Mouse (Mus musculus) thymus, adult 2 months (tissue): Measurements from ENCODE around the gene Vps37c. TPM values are rescaled to one million over a fixed set of nuclear protein-coding genes. Genes with fewer than 3 reads are reported as not detected.

Experiments
- DNase-seq: peaks from one replicate; pipeline ENCODE4 v3.0.0; 2021
- H3K27ac ChIP-seq: fragments of 200-500 bp; 2 replicates; pipeline ENCODE4 v1.5.1; 2012; ENCODE audit warnings: low read length, control low read depth; ENCODE audit not compliant: control insufficient read depth, insufficient read depth
- H3K27me3 ChIP-seq: fragments of 200-500 bp; 2 replicates; pipeline ENCODE4 v1.6.1; 2012; ENCODE audit warnings: mild to moderate bottlenecking, low read length, moderate library complexity, mixed read lengths; ENCODE audit not compliant: control insufficient read depth, insufficient read depth
- H3K36me3 ChIP-seq: fragments of 200-500 bp; 2 replicates; pipeline ENCODE4 v1.6.1; 2012; ENCODE audit warnings: mild to moderate bottlenecking, low read length, moderate library complexity; ENCODE audit not compliant: control insufficient read depth, insufficient read depth
- H3K4me1 ChIP-seq: fragments of 200-500 bp; replicated peaks from 2 replicates; pipeline ENCODE4 v1.6.1; 2012; ENCODE audit warnings: low read length; ENCODE audit not compliant: control insufficient read depth, insufficient read depth
- H3K4me3 ChIP-seq: fragments of 200-500 bp; 2 replicates; pipeline ENCODE4 v1.5.1; 2012; ENCODE audit warnings: mild to moderate bottlenecking, low read length, control low read depth, moderate library complexity; ENCODE audit not compliant: control insufficient read depth, insufficient read depth
- CTCF ChIP-seq: fragments of 200-500 bp; IDR thresholded peaks from 2 replicates; pipeline ENCODE4 v1.5.1; 2012; ENCODE audit warnings: mild to moderate bottlenecking, control low read depth, low read length, moderate library complexity, borderline replicate concordance; ENCODE audit not compliant: control insufficient read depth, poor library complexity, insufficient read depth; ENCODE audit errors: extremely low read depth
- POLR2A ChIP-seq: fragments of 200-500 bp; IDR thresholded peaks from 2 replicates; pipeline ENCODE4 v1.6.1; 2012; ENCODE audit warnings: mild to moderate bottlenecking, low read length, control low read depth, moderate library complexity; ENCODE audit not compliant: control insufficient read depth, poor library complexity, insufficient read depth; ENCODE audit errors: extremely low read depth
- WGBS: fragments of 180-500 bp; shearing (Covaris S2); methylation state at CpG from one replicate; pipeline ENCODE4 v1.1.7; 2018; 5-methylcytosine and 5-hydroxymethylcytosine counted together
- polyA plus RNA-seq: library from polyadenylated mRNA; depleted of rRNA; stranded (reverse); fragments of >200 nt; gene quantifications from 2 replicates; pipeline ENCODE4 v1.2.3, GENCODE M21; 2012

Gene Vps37c
- polyA plus RNA-seq, 1 experiment: 38.2 TPM

DNA sequence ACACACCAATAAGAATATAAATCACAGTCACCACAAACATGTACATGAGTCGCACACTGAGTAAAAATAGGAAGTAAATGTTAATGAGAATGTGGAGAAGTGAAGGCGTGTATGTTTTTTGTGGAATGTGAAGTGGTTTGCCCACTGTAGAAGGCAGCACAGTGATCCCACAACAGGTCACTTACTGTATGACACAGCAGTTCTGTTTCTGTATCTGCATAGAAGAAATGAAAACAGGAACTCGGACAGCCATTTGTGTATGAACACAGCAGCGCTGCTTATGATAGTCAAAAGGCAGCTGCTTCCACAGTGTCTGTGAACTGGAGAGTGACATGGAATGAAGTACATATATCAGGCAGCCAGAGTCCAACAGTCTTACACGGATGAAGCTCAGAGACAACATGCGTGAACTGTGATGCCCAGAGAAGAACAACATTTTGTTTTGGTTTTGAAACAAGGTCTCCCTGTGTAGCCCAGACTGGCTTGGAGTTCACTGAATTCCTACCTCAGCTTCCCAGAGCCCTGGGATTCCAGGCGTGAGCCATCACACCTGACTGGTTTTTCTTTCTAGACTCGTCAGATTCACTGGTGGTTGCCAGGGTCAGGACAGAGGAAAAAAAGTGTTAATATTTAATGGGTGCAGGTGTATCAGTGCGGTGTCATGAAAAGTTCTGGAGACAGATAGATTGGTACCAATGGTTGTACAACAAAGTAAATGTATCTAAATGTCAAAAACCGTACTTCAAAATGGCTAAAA lies 5.6 kb downstream of the Vps37c start:
- 69% methylated on average over 10 of the region's 10 CpGs for WGBS
- H3K36me3 ChIP-seq: no peaks in the 10 kb centered on the region
- peaks cover 27% of the 10 kb centered on the region for H3K4me1 ChIP-seq
- no peak for DNase-seq
- peak overlapping the region; percentile 27; the same call in 1 of the 2 replicates for H3K27ac ChIP-seq
- TF ChIP-seq POLR2A: no peak
- TF ChIP-seq CTCF: no peak
- no peaks in the 10 kb centered on the region for H3K27me3 ChIP-seq
- H3K4me3 ChIP-seq: no peak overlapping the region

DNA sequence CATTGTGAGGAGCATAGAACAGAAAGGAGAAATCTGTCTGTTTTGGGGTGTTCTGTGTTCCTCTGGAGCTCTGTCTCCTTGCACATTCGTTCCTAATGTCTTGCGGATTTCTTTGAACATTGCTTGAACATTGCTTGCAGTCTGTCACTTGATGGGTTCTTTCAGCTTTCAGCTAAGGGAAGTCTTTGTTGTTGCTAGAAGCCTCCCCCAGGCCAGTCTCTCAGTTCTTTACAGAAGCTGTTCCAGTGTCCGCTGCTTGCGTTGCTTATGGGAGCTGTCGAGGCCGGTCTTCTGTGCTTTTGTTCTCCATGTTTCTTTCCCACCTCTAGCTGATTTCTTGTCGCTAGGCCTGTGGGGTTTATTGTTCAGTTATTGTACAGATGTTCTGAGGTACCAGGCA lies 7.3 kb downstream of the Vps37c start:
- TF ChIP-seq CTCF (no peak), POLR2A (no peak)
- Histone ChIP-seq H3K4me3 (no peak overlapping the region), H3K4me1 (peaks cover 29% of the 10 kb centered on the region), H3K27me3 (no peaks in the 10 kb centered on the region), H3K36me3 (no peaks in the 10 kb centered on the region), H3K27ac (no peak overlapping the region)
- DNase-seq: no peak
- WGBS: 63% methylated on average over 7 of the region's 7 CpGs

DNA sequence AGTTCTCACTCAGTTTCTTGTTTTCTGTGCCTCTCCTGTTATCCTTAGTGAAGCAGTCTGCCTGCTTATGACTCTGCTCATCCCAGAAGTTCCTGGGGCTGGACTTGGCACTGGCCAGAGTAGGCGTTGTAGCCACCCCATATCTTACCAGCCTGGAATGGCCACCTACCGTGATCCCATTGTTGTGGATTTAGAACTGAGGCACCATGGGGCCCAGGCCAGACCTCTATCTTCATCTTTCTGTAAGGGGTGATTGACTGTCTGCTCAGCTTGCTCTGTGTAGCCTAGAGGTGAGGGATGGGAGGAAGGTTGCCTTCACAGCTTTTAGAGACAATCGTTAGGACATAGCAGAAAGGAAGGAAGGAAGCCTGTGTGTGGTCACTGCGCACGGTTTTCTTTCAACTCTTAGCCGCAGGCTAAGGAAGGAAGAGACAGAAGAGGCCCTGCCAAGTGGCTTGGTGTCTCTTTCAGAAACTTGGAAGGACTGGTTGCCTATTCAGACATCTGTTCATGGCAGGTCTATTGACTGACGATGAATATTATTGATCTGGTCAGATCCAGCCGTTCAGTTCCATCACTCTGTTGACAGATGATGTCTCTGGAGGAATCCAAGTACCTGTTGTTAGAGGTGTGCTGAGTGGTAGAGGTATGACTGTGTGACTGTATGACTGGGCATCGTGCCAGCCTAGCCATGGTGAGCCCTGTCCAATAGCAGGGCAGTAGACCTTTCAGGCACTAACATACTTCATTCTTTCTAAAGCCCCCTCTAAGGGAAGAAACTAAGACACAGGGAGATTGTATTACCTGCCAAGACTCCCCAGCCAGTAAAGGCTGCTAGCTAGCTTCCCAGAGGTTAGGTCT lies 9.8 kb downstream of the Vps37c start:
- H3K4me3 ChIP-seq: no peak overlapping the region
- 25% methylated on average over 9 of the region's 9 CpGs for WGBS
- H3K36me3 ChIP-seq: no peaks in the 10 kb centered on the region
- DNase-seq: no peak
- no peak overlapping the region for H3K27ac ChIP-seq
- H3K27me3 ChIP-seq: no peaks in the 10 kb centered on the region
- peaks cover 37% of the 10 kb centered on the region for H3K4me1 ChIP-seq
- TF ChIP-seq CTCF (no peak), POLR2A (no peak)

DNA sequence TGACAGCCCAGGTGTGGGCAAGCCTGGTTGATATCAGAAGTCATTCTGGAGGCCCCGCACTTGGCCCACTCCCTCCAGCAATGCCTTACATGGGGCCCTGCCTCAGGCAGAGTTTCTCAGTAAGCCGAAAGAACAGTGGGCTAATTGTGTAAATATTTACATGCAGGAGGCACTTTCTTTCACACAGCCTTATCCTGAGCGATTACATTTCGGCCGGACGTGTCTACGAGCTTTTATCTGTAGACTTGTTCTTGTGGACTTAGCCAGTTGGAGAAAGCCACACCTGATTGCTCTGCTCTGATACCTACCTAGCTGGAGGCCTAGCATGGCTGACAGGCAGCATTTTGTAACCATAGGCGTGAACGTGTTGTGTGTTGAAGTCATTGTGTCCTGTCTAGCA lies 11.3 kb downstream of the Vps37c start:
- no peak overlapping the region for H3K27ac ChIP-seq
- H3K4me3 ChIP-seq: no peak overlapping the region
- WGBS: 94% methylated on average over 9 of the region's 9 CpGs

DNA sequence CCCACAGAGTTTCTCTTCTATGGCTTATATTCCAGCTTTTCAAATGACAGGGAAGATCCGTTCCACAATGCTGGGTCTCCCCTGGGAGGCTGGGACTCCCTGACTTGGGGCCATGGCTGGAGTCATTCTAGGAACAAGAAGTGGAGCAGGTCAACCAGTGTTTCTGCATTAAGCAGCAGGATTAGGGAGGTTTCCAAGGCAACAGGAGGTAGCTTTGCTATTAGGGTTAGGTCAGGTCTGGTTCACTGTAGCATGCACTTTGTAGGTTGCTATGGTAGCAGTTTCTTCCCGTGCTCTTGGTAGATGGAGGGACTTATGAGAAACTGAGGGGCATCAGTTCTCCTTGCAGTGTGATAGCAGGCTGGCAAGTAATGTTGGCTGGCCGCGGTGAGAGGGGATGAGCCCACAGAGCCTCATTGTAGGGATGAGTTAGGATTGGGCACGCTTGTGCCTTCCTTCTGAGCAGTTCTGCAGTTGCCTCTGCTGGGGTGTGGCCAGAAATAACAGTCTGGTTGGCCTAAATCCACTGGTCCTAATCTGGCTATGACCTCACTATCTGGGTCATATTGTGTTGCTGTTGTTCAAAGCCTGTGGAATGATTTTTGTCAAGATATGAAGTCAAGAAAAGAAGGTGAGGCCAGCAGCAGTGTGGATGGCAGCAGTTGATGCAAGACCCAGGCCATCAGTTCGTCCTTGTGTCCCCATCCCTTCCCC lies 12.6 kb downstream of the Vps37c start:
- no peaks in the 10 kb centered on the region for H3K27me3 ChIP-seq
- 88% methylated on average over 6 of the region's 6 CpGs for WGBS
- no peak overlapping the region for H3K4me3 ChIP-seq
- TF ChIP-seq CTCF (no peak), POLR2A (no peak)
- peaks cover 35% of the 10 kb centered on the region for H3K4me1 ChIP-seq
- H3K36me3 ChIP-seq: no peaks in the 10 kb centered on the region
- no peak for DNase-seq
- no peak overlapping the region for H3K27ac ChIP-seq

More for the DNA sequence above, 11.3 kb downstream of the Vps37c start:
- no peaks in the 10 kb centered on the region for H3K36me3 ChIP-seq
- DNase-seq: no peak
- TF ChIP-seq CTCF (no peak), POLR2A (no peak)
- peaks cover 38% of the 10 kb centered on the region for H3K4me1 ChIP-seq
- no peaks in the 10 kb centered on the region for H3K27me3 ChIP-seq

DNA sequence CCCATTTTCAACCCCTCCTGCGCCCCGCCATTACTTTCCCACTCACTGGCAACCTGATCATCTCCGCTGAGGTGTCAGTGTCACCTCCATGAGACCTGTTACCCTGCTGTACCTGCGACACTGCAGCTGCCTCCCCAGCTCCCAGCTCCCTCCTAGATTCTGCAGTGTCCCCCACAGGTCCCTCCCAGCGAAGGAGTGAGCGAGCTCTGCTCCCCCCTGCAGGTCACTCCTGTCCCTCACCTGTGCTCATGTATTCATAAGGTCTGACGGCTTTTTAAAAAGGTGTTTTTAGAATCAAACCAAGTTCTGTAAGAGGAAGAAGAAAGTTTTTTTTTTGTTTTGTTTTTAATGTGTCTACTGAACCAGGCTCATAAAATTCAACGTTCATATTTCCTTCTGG lies 13.6 kb downstream of the Vps37c start:
- DNase-seq: no peak
- no peaks in the 10 kb centered on the region for H3K27me3 ChIP-seq
- WGBS: 82% methylated on average over 8 of the region's 8 CpGs
- TF ChIP-seq CTCF (no peak), POLR2A (no peak)
- H3K36me3 ChIP-seq: no peaks in the 10 kb centered on the region
- H3K4me3 ChIP-seq: no peak overlapping the region
- H3K4me1 ChIP-seq: peaks cover 35% of the 10 kb centered on the region
- H3K27ac ChIP-seq: no peak overlapping the region

DNA sequence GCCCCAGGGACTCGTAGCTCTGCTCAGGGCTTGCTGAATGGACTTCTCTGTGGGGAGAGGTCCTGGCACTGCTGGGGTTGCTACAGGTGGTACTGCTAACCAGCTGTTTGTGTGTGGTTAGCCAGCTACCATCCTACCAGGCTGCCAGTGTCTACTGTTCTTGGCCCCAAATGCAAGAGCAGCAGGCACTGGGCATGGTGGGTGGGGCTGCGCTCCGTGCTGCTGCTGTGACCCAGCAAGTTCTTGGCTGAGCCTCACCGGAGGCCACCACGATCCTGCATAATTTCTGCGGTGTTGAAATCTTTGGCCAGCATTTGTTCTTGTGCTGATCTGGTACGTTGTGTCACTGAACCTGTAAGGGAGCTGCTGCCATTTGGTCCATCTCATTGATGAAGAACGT lies 14.9 kb downstream of the Vps37c start:
- H3K27me3 ChIP-seq: no peaks in the 10 kb centered on the region
- peaks cover 26% of the 10 kb centered on the region for H3K4me1 ChIP-seq
- H3K27ac ChIP-seq: no peak overlapping the region
- H3K36me3 ChIP-seq: no peaks in the 10 kb centered on the region
- DNase-seq: no peak
- WGBS: 34% methylated on average over 8 of the region's 8 CpGs
- no peak for TF ChIP-seq CTCF
- no peak for TF ChIP-seq POLR2A
- no peak overlapping the region for H3K4me3 ChIP-seq
